Mouse (Mus musculus): ENCODE results near the gene Bik. TPM values are rescaled to one million over a fixed set of nuclear protein-coding genes. Genes with fewer than 3 reads are reported as not detected.

Bik gene
- polyA plus RNA-seq, 1 experiment from 2014 or later = 2.2 TPM

DNA sequence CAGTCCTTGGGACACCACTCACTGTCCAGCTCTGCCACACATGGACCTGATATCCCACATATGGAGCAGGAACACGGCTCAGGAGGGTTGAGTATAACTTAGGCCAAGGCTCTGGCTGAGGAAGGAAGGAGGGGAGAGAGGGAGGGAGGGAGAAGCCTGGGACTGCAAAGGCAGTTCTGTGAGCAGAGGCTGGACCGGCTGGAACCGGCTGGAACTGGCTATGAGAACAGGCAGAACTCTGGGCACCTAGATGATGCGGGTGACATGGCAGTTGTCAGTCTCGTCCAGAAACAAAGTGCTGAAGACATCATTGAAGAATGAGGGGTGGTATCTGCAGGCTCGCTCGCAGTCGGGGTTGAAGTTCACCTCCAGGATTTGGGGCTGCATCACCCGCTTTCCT lies 50.0 kb downstream of the Bik start:
- no peaks in the 10 kb centered on the region for H3K4me1 ChIP-seq (replicated peaks)
- no peak for DNase-seq (ENCODE audit: low spot score)
- H3K9me3 ChIP-seq = no peaks in the 10 kb centered on the region
- H3K27me3 ChIP-seq (ENCODE audit: insufficient read depth, poor library complexity, severe bottlenecking) = no peaks in the 10 kb centered on the region
- no peak overlapping the region for H3K4me3 ChIP-seq
- peaks cover 84% of the 10 kb centered on the region for H3K36me3 ChIP-seq
- WGBS = 93% methylated on average over 9 of the region's 9 CpGs
- no peak overlapping the region for H3K27ac ChIP-seq

DNA sequence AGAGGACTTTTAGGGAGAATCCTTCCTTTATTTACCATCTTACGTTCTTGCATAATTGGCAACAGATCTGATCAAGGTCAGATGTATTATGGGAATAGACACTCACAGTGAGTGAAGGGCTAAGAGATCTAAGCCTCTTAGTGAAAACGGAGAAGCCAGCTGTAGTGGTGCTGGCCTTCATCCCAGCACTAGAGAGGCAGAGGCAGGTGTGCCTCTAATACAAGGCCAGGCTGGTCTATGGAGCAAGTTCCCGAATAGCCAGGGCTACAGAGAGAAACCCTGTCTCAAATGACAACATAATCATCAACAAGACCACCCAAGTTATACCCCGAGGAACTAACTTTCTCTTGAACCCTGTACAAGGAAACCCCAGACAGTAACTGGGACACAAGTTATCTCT lies 56.3 kb downstream of the Bik start:
- Histone ChIP-seq H3K27ac (no peak overlapping the region), H3K4me1 (replicated peaks) (no peaks in the 10 kb centered on the region), H3K4me3 (no peak overlapping the region), H3K27me3 (ENCODE audit: insufficient read depth, poor library complexity, severe bottlenecking) (no peaks in the 10 kb centered on the region), H3K36me3 (peaks cover 99% of the 10 kb centered on the region), H3K9me3 (peaks cover 11% of the 10 kb centered on the region)
- WGBS = 87% methylated on average over 4 of the region's 4 CpGs
- DNase-seq (ENCODE audit: low spot score) = no peak

DNA sequence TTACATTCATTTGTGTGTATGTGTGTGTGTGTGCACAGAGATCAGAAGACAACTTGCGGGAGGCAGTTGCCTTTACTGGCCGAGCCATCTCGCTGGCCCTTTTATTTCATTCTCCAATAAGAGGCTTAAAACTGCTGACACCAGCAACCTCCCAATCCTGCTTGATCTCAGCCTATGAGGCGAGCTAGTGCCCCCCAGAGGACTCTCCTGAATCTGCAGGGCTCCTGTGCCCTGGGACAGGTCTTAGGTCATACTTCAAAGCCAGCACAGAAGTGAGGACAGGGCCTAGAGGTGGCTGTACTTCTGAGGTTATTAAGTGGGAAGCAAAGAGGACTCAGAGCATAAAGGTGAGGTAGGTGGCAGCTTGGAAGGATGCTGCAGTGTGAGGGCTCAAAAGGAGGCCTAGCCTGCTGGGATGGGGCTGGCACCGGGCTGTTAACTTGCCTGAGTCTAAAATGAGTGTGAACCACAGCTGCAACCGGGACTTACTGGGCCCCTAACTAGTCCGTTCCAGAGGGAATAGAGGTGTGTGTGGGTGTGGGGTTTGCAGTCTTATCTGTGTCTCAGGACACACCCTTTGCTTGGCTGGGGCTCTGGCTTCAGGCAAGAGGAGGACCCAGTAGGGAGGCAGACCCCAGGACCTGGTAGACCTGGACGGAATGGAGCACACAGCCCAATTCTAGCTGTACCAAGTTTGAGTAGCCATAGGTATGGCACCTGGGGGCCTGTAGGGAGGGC lies 56.9 kb downstream of the Bik start:
- H3K27ac ChIP-seq = no peak overlapping the region
- 76% methylated on average over 8 of the region's 8 CpGs for WGBS
- no peak overlapping the region for H3K4me3 ChIP-seq
- H3K4me1 ChIP-seq (replicated peaks) = no peaks in the 10 kb centered on the region
- no peaks in the 10 kb centered on the region for H3K27me3 ChIP-seq (ENCODE audit: insufficient read depth, poor library complexity, severe bottlenecking)
- peaks cover 11% of the 10 kb centered on the region for H3K9me3 ChIP-seq
- DNase-seq (ENCODE audit: low spot score) = peak; percentile 33
- H3K36me3 ChIP-seq = peaks cover 99% of the 10 kb centered on the region

DNA sequence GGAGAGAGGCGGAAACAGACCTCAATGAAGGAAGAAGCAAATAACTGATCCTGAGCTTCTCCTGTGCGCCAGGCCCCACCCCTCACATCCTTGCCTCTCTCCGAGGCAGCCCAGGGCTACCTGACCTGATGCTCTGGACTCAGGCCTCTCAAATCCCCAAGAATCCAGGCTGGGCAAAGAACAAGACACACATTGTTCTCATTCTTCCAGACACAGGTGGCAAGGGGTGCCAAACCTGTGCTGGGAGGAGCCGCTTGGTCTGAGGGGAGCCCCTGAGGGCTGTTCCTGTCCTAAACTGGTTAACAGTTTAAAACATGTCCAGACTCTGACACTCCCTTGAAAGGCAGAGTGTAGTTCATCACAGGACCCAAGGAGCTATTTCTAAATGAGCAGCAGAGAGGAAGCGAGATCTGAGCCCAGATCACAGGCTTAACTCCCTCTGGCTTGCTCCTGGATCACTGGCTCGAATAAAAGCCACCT lies 58.1 kb downstream of the Bik start:
- DNase-seq (ENCODE audit: low spot score) = no peak
- peaks cover 97% of the 10 kb centered on the region for H3K36me3 ChIP-seq
- peaks cover 11% of the 10 kb centered on the region for H3K9me3 ChIP-seq
- H3K4me3 ChIP-seq = no peak overlapping the region
- no peak overlapping the region for H3K27ac ChIP-seq
- WGBS = 90% methylated on average over 6 of the region's 6 CpGs
- no peaks in the 10 kb centered on the region for H3K4me1 ChIP-seq (replicated peaks)
- no peaks in the 10 kb centered on the region for H3K27me3 ChIP-seq (ENCODE audit: insufficient read depth, poor library complexity, severe bottlenecking)

DNA sequence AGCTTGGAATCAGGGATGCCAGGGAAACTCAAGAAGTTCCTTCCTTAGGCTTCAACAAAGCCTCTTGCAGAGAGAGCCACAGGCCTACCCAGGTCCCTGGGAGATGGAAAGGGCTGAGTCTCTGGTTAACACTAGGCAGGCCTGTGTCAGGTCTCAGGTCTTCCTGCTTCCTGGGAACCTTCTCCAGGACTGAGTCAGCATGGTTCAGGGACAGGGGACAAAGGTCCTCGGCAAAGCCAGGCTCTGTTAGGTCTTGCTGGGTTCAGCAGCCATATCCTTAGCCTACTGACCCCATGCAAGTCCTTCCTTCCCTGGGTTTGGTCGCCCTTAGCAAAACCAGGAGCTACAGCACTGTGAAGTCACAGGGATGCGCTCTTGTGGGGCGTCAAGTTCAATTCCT lies 64.2 kb downstream of the Bik start:
- Histone ChIP-seq H3K9me3 (peaks cover 10% of the 10 kb centered on the region), H3K4me1 (replicated peaks) (peaks cover 37% of the 10 kb centered on the region), H3K36me3 (peaks cover 63% of the 10 kb centered on the region), H3K27ac (no peak overlapping the region), H3K27me3 (ENCODE audit: insufficient read depth, poor library complexity, severe bottlenecking) (no peaks in the 10 kb centered on the region), H3K4me3 (no peak overlapping the region)
- DNase-seq (ENCODE audit: low spot score) = no peak
- WGBS = 93% methylated on average over 4 of the region's 4 CpGs

DNA sequence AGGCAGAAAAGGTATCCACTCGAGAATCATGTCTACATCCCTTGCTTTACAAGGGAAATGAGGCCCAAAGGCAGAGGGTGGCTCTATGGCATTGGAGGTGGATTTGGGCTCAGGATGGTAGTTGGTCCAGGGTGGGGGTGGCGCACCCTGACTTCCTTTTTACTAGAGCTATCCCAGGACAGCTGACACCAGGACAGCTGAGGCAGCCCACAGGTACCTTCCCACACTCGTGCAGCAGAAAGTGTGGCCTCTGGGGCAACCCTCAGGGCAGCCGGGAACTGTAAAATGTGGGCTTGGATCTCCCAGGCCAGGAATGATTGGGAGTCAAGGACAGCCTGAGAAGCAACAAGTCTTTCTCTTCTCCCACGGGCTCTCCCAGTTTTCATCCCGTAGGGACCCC lies 65.1 kb downstream of the Bik start:
- H3K36me3 ChIP-seq = peaks cover 54% of the 10 kb centered on the region
- peaks cover under 1% of the 10 kb centered on the region for H3K9me3 ChIP-seq
- 90% methylated on average over 6 of the region's 6 CpGs for WGBS

DNA sequence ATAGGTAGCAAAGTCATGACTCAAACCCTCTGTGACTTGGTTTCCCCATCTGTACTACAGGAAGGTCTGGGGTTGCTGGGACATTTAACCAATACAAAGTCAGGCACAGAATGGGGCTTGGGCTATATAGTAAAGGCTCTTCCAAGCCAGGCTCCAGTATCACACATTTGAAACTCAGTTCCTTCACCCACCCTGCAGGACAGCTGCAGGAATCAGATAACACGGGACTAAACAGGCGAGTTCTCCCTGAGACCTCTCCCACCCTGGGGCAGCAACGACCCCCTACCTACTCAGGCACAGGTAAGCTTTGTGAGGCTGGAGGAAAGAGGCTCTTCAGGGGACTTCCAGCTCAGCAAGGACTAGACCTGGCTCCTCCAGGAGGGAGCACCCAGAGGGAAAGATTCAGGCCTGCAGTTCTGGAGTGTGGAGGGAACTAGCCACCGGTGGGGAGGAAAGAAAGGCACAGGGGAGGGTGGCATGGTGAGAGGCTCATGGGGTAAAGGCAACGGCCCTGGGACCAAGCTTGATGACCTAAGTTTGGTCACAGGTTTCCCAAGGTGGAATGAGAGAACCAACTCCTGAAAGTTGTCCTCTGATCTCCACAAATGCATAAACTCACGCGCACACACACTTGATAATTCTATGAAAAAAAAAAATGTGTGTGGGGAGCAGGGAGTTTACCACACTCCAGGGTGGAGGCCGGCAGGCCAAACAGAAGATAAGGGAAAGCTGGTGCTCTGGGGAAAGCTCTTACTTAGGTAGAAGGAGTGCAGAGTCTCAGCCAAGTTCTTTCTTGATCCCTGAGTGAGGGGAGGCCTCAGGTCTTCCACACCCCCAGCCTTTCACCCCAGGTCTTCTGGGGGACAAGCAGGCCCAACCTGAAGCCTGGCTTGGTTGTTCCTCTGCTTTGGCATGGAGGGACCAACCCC lies 65.9 kb downstream of the Bik start:
- H3K27ac ChIP-seq = peak overlapping the region; percentile 68; the same call in 1 of the 2 replicates

More for the DNA sequence above, 65.1 kb downstream of the Bik start:
- no peak for DNase-seq (ENCODE audit: low spot score)
- Histone ChIP-seq H3K27me3 (ENCODE audit: insufficient read depth, poor library complexity, severe bottlenecking) (no peaks in the 10 kb centered on the region), H3K4me3 (no peak overlapping the region), H3K4me1 (replicated peaks) (peaks cover 37% of the 10 kb centered on the region), H3K27ac (no peak overlapping the region)

DNA sequence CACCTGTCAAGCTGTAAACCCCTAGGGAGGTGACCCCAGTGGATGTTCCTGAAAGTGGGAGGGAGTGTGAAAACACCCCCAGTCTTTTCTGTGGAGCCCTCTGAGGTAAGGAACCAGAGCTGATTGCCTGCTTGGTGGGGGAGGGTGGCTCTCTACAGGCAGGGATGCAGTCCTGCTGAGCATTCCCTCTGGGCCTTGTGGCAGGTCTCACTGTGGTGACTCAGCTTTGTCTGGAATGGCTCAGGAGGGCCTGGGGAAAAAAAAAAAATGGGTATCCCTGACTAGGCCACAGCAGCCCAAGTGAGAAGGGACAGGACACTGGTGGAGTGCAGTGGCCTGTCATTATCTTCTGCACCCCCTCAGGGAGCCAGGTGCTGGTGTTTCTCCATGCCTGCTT lies 66.5 kb downstream of the Bik start:
- Histone ChIP-seq H3K36me3 (peaks cover 40% of the 10 kb centered on the region), H3K27ac (peak overlapping the region; percentile 93), H3K4me3 (peak overlapping the region; percentile 92), H3K27me3 (ENCODE audit: insufficient read depth, poor library complexity, severe bottlenecking) (no peaks in the 10 kb centered on the region), H3K4me1 (replicated peaks) (peaks cover 37% of the 10 kb centered on the region), H3K9me3 (no peaks in the 10 kb centered on the region)
- no peak for DNase-seq (ENCODE audit: low spot score)

More for the DNA sequence above, 65.9 kb downstream of the Bik start:
- 77% methylated on average over 8 of the region's 8 CpGs for WGBS
- peak overlapping the region; percentile 92 for H3K4me3 ChIP-seq
- H3K27me3 ChIP-seq (ENCODE audit: insufficient read depth, poor library complexity, severe bottlenecking) = no peaks in the 10 kb centered on the region
- H3K36me3 ChIP-seq = peaks cover 46% of the 10 kb centered on the region
- H3K9me3 ChIP-seq = no peaks in the 10 kb centered on the region
- no peak for DNase-seq (ENCODE audit: low spot score)
- peaks cover 37% of the 10 kb centered on the region for H3K4me1 ChIP-seq (replicated peaks)

DNA sequence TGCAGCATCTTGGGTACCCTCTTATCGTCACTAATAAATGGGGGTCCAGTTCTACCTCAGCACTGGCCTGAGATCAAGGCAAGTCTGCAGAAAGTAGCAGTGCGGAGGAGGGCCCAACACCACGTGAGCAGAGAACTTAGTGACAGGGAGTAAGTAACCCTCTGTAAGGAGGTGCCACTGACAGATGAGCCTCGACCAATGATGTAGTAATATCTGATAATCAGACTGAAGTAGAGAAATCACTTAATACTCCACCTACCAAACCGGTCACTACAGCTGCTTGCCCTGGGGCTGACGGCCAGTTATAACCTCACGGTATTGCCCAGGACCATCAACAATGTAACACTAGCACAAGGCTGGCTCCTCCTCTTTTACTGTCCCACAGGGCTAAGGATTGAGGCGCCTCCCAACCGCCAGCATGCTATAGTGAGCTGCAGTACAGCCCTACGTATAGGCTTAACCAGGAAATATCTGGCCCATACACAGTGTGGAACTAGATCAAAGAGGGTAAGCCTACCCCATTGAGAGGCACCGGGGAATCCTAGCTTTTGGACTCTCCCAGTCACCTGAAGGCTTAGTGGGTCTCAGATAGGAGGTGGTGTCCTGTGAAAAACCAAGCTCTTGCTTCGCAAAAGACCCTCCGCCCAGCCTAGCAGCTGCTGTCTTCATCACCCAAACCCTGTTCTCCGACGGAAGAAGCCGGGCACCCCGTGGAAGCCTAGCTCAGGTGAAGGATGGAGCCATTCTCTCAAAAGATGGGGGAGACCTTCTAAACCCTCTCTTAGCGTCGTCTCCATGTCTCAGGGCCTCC lies 67.2 kb downstream of the Bik start:
- Histone ChIP-seq H3K4me3 (peak overlapping the region; percentile 92), H3K36me3 (peaks cover 33% of the 10 kb centered on the region), H3K4me1 (replicated peaks) (peaks cover 37% of the 10 kb centered on the region), H3K27me3 (ENCODE audit: insufficient read depth, poor library complexity, severe bottlenecking) (no peaks in the 10 kb centered on the region), H3K27ac (peak overlapping the region; percentile 93), H3K9me3 (no peaks in the 10 kb centered on the region)
- DNase-seq (ENCODE audit: low spot score) = peak; percentile 42
- WGBS = 12% methylated on average over 19 of the region's 19 CpGs

Other genes with a start within 250 kb of the Bik start
- 33.1 and 36.9 TPM in 2 replicates for gene Arfgap3, start 176.6 kb upstream of the Bik start, polyA plus RNA-seq (2016; fragmentation: Nextera tagmentation; extraction: Ambion mirVana)
- 53.3 and 57.7 TPM in 2 replicates for gene Pacsin2, start 62.3 kb upstream of the Bik start, polyA plus RNA-seq (2016; fragmentation: Nextera tagmentation; extraction: Ambion mirVana)
- 38.0 and 50.4 TPM in 2 replicates for gene Ttll1, start 16.0 kb upstream of the Bik start, polyA plus RNA-seq (2016; fragmentation: Nextera tagmentation; extraction: Ambion mirVana)
- gene Tspo, start 36.7 kb downstream of the Bik start, polyA plus RNA-seq (2016; fragmentation: Nextera tagmentation; extraction: Ambion mirVana) = 40.7 TPM in 2 replicates
- gene Mcat, start 36.9 kb downstream of the Bik start, polyA plus RNA-seq (2016; fragmentation: Nextera tagmentation; extraction: Ambion mirVana) = 48.4 and 49.0 TPM in 2 replicates
- gene Ttll12, start 68.3 kb downstream of the Bik start, polyA plus RNA-seq (2016; fragmentation: Nextera tagmentation; extraction: Ambion mirVana) = 59.1 and 59.6 TPM in 2 replicates
- gene Scube1, start 198.2 kb downstream of the Bik start, polyA plus RNA-seq (2016; fragmentation: Nextera tagmentation; extraction: Ambion mirVana) = 62.6 and 70.5 TPM in 2 replicates

Data from hindbrain, embryonic 10.5 days (tissue).